8 mouse cellular contexts compared by ENCODE assay signal in the genomic region with DNA sequence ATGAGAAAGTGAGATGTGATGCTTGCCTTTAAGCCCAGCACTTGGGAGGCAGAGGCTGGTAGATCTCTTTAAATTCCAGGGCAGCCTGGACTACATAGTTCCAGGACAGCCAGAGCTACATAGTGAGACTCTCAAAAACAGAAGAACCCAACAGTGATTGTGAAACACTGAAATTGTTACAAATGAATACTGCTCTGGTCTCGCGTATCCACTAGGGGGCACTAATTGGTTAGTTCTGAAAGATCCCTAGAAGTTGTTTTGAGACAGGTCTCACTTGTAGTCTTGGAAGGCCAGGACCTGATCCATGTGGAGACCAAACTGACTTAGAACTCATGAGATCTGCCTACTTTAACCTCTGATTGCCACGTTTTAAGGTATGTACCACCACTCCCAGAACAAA. TPM values are rescaled to one million over a fixed set of nuclear protein-coding genes. Genes with fewer than 3 reads are reported as not detected.
DNase-seq lines count a peak whose midpoint lies in the region; ATAC-seq and TF ChIP-seq lines count a peak whose summit lies in the region.

No protein-coding gene starts in this region.

- no peaks in the 10 kb centered on the region for H3K9me3 ChIP-seq in heart, embryonic 10.5 days
- H3K9me3 ChIP-seq in forebrain, postnatal 0 days (ENCODE audit: low read length), result no peaks in the 10 kb centered on the region

- H3K27ac ChIP-seq in heart, embryonic 10.5 days, result no peak overlapping the region
- peak overlapping the region; percentile 15; the same call in 1 of the 2 replicates for H3K27ac ChIP-seq in forebrain, postnatal 0 days (ENCODE audit: low read depth, low read length)
- no peak overlapping the region for H3K27ac ChIP-seq in left cerebral cortex, adult 2 months

- H3K4me1 ChIP-seq in heart, embryonic 10.5 days, result peaks cover 19% of the 10 kb centered on the region
- H3K4me1 ChIP-seq in forebrain, postnatal 0 days (ENCODE audit: insufficient read depth), result no peaks in the 10 kb centered on the region

- H3K27me3 ChIP-seq in heart, embryonic 10.5 days (ENCODE audit: insufficient read depth, poor library complexity, severe bottlenecking), result no peaks in the 10 kb centered on the region
- H3K27me3 ChIP-seq in forebrain, postnatal 0 days (ENCODE audit: insufficient read depth, low read length), result no peaks in the 10 kb centered on the region

- H3K4me3 ChIP-seq in heart, embryonic 10.5 days, result no peak overlapping the region
- H3K4me3 ChIP-seq in forebrain, postnatal 0 days (ENCODE audit: low read depth, low read length), result no peak overlapping the region
- no peak overlapping the region for H3K4me3 ChIP-seq in left cerebral cortex, adult 2 months

- peak; percentile 77 to 87 for DNase-seq in heart, adult 18-20 months
- DNase-seq in heart, embryonic 10.5 days (ENCODE audit: low spot score), result no peak
- DNase-seq in cerebellum, adult 9-11 months, result peak; percentile 67
- peak; percentile 90 for DNase-seq in forebrain, postnatal 0 days
- DNase-seq in left cerebral cortex, adult 2 months (ENCODE audit: extremely low spot score in 1 of 2, low spot score in 2 of 2), result peak; percentile 52 to 69
- DNase-seq in right cerebral cortex, postnatal 4 days, result peak; percentile 61

- TF ChIP-seq CTCF in forebrain, postnatal 0 days (IDR thresholded peaks at IDR 0.05; ENCODE audit: low read depth), result peak; percentile 89
- TF ChIP-seq CTCF in left cerebral cortex, adult 2 months (IDR thresholded peaks at IDR 0.05), result peak; percentile 88

- peaks cover 38% of the 10 kb centered on the region for H3K36me3 ChIP-seq in heart, embryonic 10.5 days
- peaks cover 43% of the 10 kb centered on the region for H3K36me3 ChIP-seq in forebrain, postnatal 0 days (ENCODE audit: insufficient read depth)

- H3K4me2 ChIP-seq in forebrain, postnatal 0 days (ENCODE audit: low read depth), result no peak overlapping the region

- 0% methylated on average over 3 of the region's 3 CpGs for WGBS in heart, embryonic 10.5 days
- WGBS in forebrain, postnatal 0 days, result 1% methylated on average over 3 of the region's 3 CpGs

- H3K9ac ChIP-seq in forebrain, postnatal 0 days, result no peak overlapping the region

- intact Hi-C loops in left cerebral cortex, adult 2 months (cut with DNase I), result loop anchor here (1.0 to 2.0 kb wide), 2 partner anchors 39 to 114 kb away; partner anchors contain the start of gene Ngdn

- ATAC-seq in forebrain, postnatal 0 days, result peak; percentile 82
- peak; percentile 76 for ATAC-seq in inflammation-experienced regulatory T-cells, adult 6 months
- peak; percentile 88 for ATAC-seq in megakaryocyte progenitor cell, adult 5-6 weeks (replicated peaks; ENCODE audit: poor library complexity)

RNA-seq across cellular contexts. Expression of gene Pabpn1, which starts 8.1 kb away (rescaled TPM):
- total RNA-seq in heart, adult 18-20 months (2021), result 10 to 100 TPM; 39.1 to 46.9 TPM
- 89.8 and 162 TPM in 2 replicates for polyA plus RNA-seq in heart, embryonic 10.5 days (2016; fragmentation: Nextera tagmentation; extraction: Ambion mirVana)
- total RNA-seq in forebrain, postnatal 0 days (2014; rRNA removed), result 113 and 116 TPM in 2 replicates
- 105 and 126 TPM in 2 replicates for polyA plus RNA-seq in forebrain, postnatal 0 days (2015; fragmentation: Nextera tagmentation; extraction: Ambion mirVana)
- polyA plus RNA-seq in inflammation-experienced regulatory T-cells, adult 6 months (2017; shearing (Covaris generic)), result 10 to 100 TPM; 18.6 to 36.8 (median 22.6) TPM
- 100 to 1,000 TPM; 247 to 267 TPM for total RNA-seq in left cerebral cortex, adult 2 months (2021)
- 103 and 113 TPM in 2 replicates for total RNA-seq in megakaryocyte progenitor cell, adult 5-6 weeks (2015)
- 320 and 416 TPM in 2 replicates for total RNA-seq in megakaryocyte progenitor cell, adult 5-6 weeks (2017)

RNA-seq across cellular contexts. Expression of gene Slc22a17, which starts 12.5 kb away (rescaled TPM):
- 1 to 10 TPM; 1.9 to 2.5 TPM for total RNA-seq in heart, adult 18-20 months (2021)
- polyA plus RNA-seq in heart, embryonic 10.5 days (2016; fragmentation: Nextera tagmentation; extraction: Ambion mirVana), result 42.1 and 52.4 TPM in 2 replicates
- total RNA-seq in forebrain, postnatal 0 days (2014; rRNA removed), result 327 and 359 TPM in 2 replicates
- 230 and 282 TPM in 2 replicates for polyA plus RNA-seq in forebrain, postnatal 0 days (2015; fragmentation: Nextera tagmentation; extraction: Ambion mirVana)
- 1 to 10 TPM in 2 of 3 experiments, under 1 TPM in 1; 0.25 to 1.6 (median 1.4) TPM for polyA plus RNA-seq in inflammation-experienced regulatory T-cells, adult 6 months (2017; shearing (Covaris generic))
- total RNA-seq in left cerebral cortex, adult 2 months (2021), result 100 to 1,000 TPM; 586 to 617 TPM
- total RNA-seq in megakaryocyte progenitor cell, adult 5-6 weeks (2015), result 1.3 and 3.0 TPM in 2 replicates
- 1.3 and 1.4 TPM in 2 replicates for total RNA-seq in megakaryocyte progenitor cell, adult 5-6 weeks (2017)

RNA-seq across cellular contexts. Expression of gene Gm20521, which starts 17.1 kb away (rescaled TPM):
- 1 to 10 TPM; 6.6 to 9.0 TPM for total RNA-seq in heart, adult 18-20 months (2021)
- polyA plus RNA-seq in heart, embryonic 10.5 days (2016; fragmentation: Nextera tagmentation; extraction: Ambion mirVana), result not detected in 2 replicates
- total RNA-seq in forebrain, postnatal 0 days (2014; rRNA removed), result 3.1 TPM in 1 of 2 replicates, not detected in the other
- 0.30 and 0.89 TPM in 2 replicates for polyA plus RNA-seq in forebrain, postnatal 0 days (2015; fragmentation: Nextera tagmentation; extraction: Ambion mirVana)
- polyA plus RNA-seq in inflammation-experienced regulatory T-cells, adult 6 months (2017; shearing (Covaris generic)), result 1 to 10 TPM in 1 of 3 experiments, not detected in 2; 1.6 TPM
- 1 to 10 TPM; 2.8 to 3.7 TPM for total RNA-seq in left cerebral cortex, adult 2 months (2021)
- total RNA-seq in megakaryocyte progenitor cell, adult 5-6 weeks (2015), result not detected in 2 replicates
- 0.30 and 1.5 TPM in 2 replicates for total RNA-seq in megakaryocyte progenitor cell, adult 5-6 weeks (2017)

RNA-seq across cellular contexts. Expression of gene Bcl2l2, which starts 17.2 kb away (rescaled TPM):
- total RNA-seq in heart, adult 18-20 months (2021), result 10 to 100 TPM; 42.4 to 44.1 TPM
- 2.8 and 3.0 TPM in 2 replicates for polyA plus RNA-seq in heart, embryonic 10.5 days (2016; fragmentation: Nextera tagmentation; extraction: Ambion mirVana)
- total RNA-seq in forebrain, postnatal 0 days (2014; rRNA removed), result 33.2 and 38.0 TPM in 2 replicates
- 2.5 and 2.9 TPM in 2 replicates for polyA plus RNA-seq in forebrain, postnatal 0 days (2015; fragmentation: Nextera tagmentation; extraction: Ambion mirVana)
- 1 to 10 TPM; 1.3 to 2.1 (median 1.7) TPM for polyA plus RNA-seq in inflammation-experienced regulatory T-cells, adult 6 months (2017; shearing (Covaris generic))
- 100 to 1,000 TPM; 132 to 137 TPM for total RNA-seq in left cerebral cortex, adult 2 months (2021)
- total RNA-seq in megakaryocyte progenitor cell, adult 5-6 weeks (2015), result 3.5 and 4.0 TPM in 2 replicates
- 7.2 and 9.5 TPM in 2 replicates for total RNA-seq in megakaryocyte progenitor cell, adult 5-6 weeks (2017)

RNA-seq across cellular contexts. Expression of gene Ppp1r3e, which starts 23.0 kb away (rescaled TPM):
- 1 to 10 TPM; 3.3 to 3.4 TPM for total RNA-seq in heart, adult 18-20 months (2021)
- polyA plus RNA-seq in heart, embryonic 10.5 days (2016; fragmentation: Nextera tagmentation; extraction: Ambion mirVana), result 0.98 and 1.00 TPM in 2 replicates
- total RNA-seq in forebrain, postnatal 0 days (2014; rRNA removed), result 17.4 and 19.7 TPM in 2 replicates
- polyA plus RNA-seq in forebrain, postnatal 0 days (2015; fragmentation: Nextera tagmentation; extraction: Ambion mirVana), result 2.3 and 3.3 TPM in 2 replicates
- 1 to 10 TPM in 2 of 3 experiments, not detected in 1; 2.4 to 4.1 TPM for polyA plus RNA-seq in inflammation-experienced regulatory T-cells, adult 6 months (2017; shearing (Covaris generic))
- 10 to 100 TPM; 18.6 to 21.2 TPM for total RNA-seq in left cerebral cortex, adult 2 months (2021)
- 19.0 and 26.3 TPM in 2 replicates for total RNA-seq in megakaryocyte progenitor cell, adult 5-6 weeks (2015)
- total RNA-seq in megakaryocyte progenitor cell, adult 5-6 weeks (2017), result 2.8 and 5.0 TPM in 2 replicates

Comparison
In these comparisons a context has a peak if more than half of its experiments do, and no peak if none do; other contexts are left out.
1. RNA of gene Slc22a17, which starts 12.5 kb away (total RNA-seq): 586 to 617 TPM in left cerebral cortex, adult 2 months and 327 to 359 TPM in forebrain, postnatal 0 days; 1.3 to 3.0 TPM in megakaryocyte progenitor cell, adult 5-6 weeks and 1.9 to 2.5 TPM in heart, adult 18-20 months; every median in the first group is over 10 times any median in the second.
2. Peak in every context shown above with its lines, with median percentiles within 50 percentile points of each other: ATAC-seq.